Mouse (Mus musculus): ENCODE measurements around the gene Npnt. TPM values are rescaled to one million over a fixed set of nuclear protein-coding genes. Genes with fewer than 3 reads are reported as not detected.

Gene Npnt
- polyA plus RNA-seq, 1 experiment, result 0.87 TPM

GRCm38 (mm10) chr3:132909736-132910135, 40.4 kb downstream of the Npnt start:
- WGBS, result 79% methylated on average over 12 of the region's 12 CpGs
- no peak overlapping the region for H3K27ac ChIP-seq (ENCODE audit: control insufficient read depth, insufficient read depth, low read depth, low read length, poor library complexity)
- TF ChIP-seq CTCF (IDR thresholded peaks at IDR 0.05; ENCODE audit: control insufficient read depth, insufficient read depth, low read length), result no peak
- TF ChIP-seq POLR2A (IDR thresholded peaks at IDR 0.05; ENCODE audit: borderline replicate concordance, control insufficient read depth, low read depth, low read length), result no peak
- H3K4me1 ChIP-seq (ENCODE audit: control insufficient read depth, insufficient read depth, low read length), result no peaks in the 10 kb centered on the region
- H3K4me3 ChIP-seq (replicated peaks; ENCODE audit: control insufficient read depth, low read depth, low read length), result no peak overlapping the region

DNA sequence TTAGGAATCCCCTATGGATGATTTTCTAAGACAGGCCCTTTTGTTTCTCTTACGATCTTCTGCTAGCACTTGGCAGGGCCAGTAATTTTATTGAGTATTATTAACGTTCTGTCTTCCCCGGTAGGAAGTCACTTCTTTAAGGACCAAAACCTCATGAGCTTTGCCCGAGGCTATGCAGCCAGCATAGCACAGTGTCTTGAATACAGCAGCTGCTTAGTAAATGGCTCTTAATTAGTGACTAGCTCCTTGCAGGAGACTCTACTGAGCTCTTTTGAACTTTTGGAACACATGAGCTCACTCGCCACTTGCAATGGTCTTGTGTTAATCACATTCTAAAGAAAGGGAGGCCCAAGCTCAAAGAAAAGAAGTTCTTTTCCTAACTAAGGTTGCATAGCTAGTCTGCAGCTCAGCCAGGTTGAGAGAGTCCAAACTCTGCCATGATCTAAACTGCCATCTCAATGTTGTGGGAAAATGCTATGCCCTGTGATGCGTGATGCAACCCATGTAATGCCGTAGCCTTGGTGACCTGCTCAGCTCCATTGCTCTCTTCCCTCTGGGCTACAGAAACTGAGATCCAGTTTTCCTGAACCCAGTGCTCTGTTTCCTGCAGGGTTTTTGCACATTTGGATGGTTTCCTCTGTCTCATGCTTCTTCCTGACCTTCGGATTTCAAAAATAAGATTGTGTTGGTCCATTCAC, 42.4 kb downstream of the Npnt start:
- Histone ChIP-seq H3K4me3 (replicated peaks; ENCODE audit: control insufficient read depth, low read depth, low read length) (no peak overlapping the region), H3K4me1 (ENCODE audit: control insufficient read depth, insufficient read depth, low read length) (no peaks in the 10 kb centered on the region), H3K27ac (ENCODE audit: control insufficient read depth, insufficient read depth, low read depth, low read length, poor library complexity) (no peak overlapping the region)
- TF ChIP-seq CTCF (IDR thresholded peaks at IDR 0.05; ENCODE audit: control insufficient read depth, insufficient read depth, low read length) (no peak), POLR2A (IDR thresholded peaks at IDR 0.05; ENCODE audit: borderline replicate concordance, control insufficient read depth, low read depth, low read length) (no peak)
- 87% methylated on average over 8 of the region's 8 CpGs for WGBS

GRCm38 (mm10) chr3:132905224-132905930, 44.7 kb downstream of the Npnt start:
- H3K4me3 ChIP-seq (replicated peaks; ENCODE audit: control insufficient read depth, low read depth, low read length), result no peak overlapping the region
- no peak for TF ChIP-seq POLR2A (IDR thresholded peaks at IDR 0.05; ENCODE audit: borderline replicate concordance, control insufficient read depth, low read depth, low read length)
- no peak for TF ChIP-seq CTCF (IDR thresholded peaks at IDR 0.05; ENCODE audit: control insufficient read depth, insufficient read depth, low read length)
- no peaks in the 10 kb centered on the region for H3K4me1 ChIP-seq (ENCODE audit: control insufficient read depth, insufficient read depth, low read length)
- H3K27ac ChIP-seq (ENCODE audit: control insufficient read depth, insufficient read depth, low read depth, low read length, poor library complexity), result no peak overlapping the region
- 89% methylated on average over 7 of the region's 7 CpGs for WGBS

- Histone ChIP-seq H3K4me1 (ENCODE audit: control insufficient read depth, insufficient read depth, low read length) (no peaks in the 10 kb centered on the region), H3K27ac (ENCODE audit: control insufficient read depth, insufficient read depth, low read depth, low read length, poor library complexity) (no peak overlapping the region), H3K4me3 (replicated peaks; ENCODE audit: control insufficient read depth, low read depth, low read length) (no peak overlapping the region)
- TF ChIP-seq POLR2A (IDR thresholded peaks at IDR 0.05; ENCODE audit: borderline replicate concordance, control insufficient read depth, low read depth, low read length) (no peak), CTCF (IDR thresholded peaks at IDR 0.05; ENCODE audit: control insufficient read depth, insufficient read depth, low read length) (no peak)
- WGBS, result 91% methylated on average over 11 of the region's 11 CpGs
Measured at GRCm38 (mm10) chr3:132903386-132903785, 46.7 kb downstream of the Npnt start.

DNA sequence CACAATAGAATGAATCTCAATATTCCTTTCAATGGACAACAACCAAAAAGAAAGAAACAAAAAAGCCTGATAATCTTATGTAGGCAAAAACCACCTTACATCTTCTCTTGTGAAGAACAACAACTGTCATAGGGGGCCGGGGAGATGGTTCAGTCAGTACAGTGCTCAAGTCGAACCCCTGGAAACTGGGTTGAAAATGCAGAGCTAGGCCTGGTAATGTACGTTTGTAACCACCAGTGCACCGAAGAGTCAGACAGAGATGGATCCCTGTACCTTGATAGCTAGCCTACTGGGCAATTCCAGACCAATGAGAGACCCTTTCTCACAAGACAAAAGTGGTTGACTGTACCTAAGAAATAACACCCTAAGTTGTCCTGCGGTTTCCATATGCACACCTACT, 47.2 kb downstream of the Npnt start:
- Histone ChIP-seq H3K27ac (ENCODE audit: control insufficient read depth, insufficient read depth, low read depth, low read length, poor library complexity) (no peak overlapping the region), H3K4me3 (replicated peaks; ENCODE audit: control insufficient read depth, low read depth, low read length) (no peak overlapping the region), H3K4me1 (ENCODE audit: control insufficient read depth, insufficient read depth, low read length) (no peaks in the 10 kb centered on the region)
- 90% methylated on average over 5 of the region's 5 CpGs for WGBS
- TF ChIP-seq CTCF (IDR thresholded peaks at IDR 0.05; ENCODE audit: control insufficient read depth, insufficient read depth, low read length), result no peak
- TF ChIP-seq POLR2A (IDR thresholded peaks at IDR 0.05; ENCODE audit: borderline replicate concordance, control insufficient read depth, low read depth, low read length), result no peak

GRCm38 (mm10) chr3:132902206-132902605, 47.9 kb downstream of the Npnt start:
- no peak for TF ChIP-seq POLR2A (IDR thresholded peaks at IDR 0.05; ENCODE audit: borderline replicate concordance, control insufficient read depth, low read depth, low read length)
- TF ChIP-seq CTCF (IDR thresholded peaks at IDR 0.05; ENCODE audit: control insufficient read depth, insufficient read depth, low read length), result no peak
- Histone ChIP-seq H3K4me3 (replicated peaks; ENCODE audit: control insufficient read depth, low read depth, low read length) (no peak overlapping the region), H3K4me1 (ENCODE audit: control insufficient read depth, insufficient read depth, low read length) (no peaks in the 10 kb centered on the region), H3K27ac (ENCODE audit: control insufficient read depth, insufficient read depth, low read depth, low read length, poor library complexity) (no peak overlapping the region)
- 79% methylated on average over 6 of the region's 6 CpGs for WGBS

- Histone ChIP-seq H3K27ac (ENCODE audit: control insufficient read depth, insufficient read depth, low read depth, low read length, poor library complexity) (no peak overlapping the region), H3K4me1 (ENCODE audit: control insufficient read depth, insufficient read depth, low read length) (no peaks in the 10 kb centered on the region), H3K4me3 (replicated peaks; ENCODE audit: control insufficient read depth, low read depth, low read length) (no peak overlapping the region)
- WGBS, result 94% methylated on average over 4 of the region's 4 CpGs
- TF ChIP-seq CTCF (IDR thresholded peaks at IDR 0.05; ENCODE audit: control insufficient read depth, insufficient read depth, low read length) (no peak), POLR2A (IDR thresholded peaks at IDR 0.05; ENCODE audit: borderline replicate concordance, control insufficient read depth, low read depth, low read length) (no peak)
Measured at GRCm38 (mm10) chr3:132897891-132898290, 52.2 kb downstream of the Npnt start.

DNA sequence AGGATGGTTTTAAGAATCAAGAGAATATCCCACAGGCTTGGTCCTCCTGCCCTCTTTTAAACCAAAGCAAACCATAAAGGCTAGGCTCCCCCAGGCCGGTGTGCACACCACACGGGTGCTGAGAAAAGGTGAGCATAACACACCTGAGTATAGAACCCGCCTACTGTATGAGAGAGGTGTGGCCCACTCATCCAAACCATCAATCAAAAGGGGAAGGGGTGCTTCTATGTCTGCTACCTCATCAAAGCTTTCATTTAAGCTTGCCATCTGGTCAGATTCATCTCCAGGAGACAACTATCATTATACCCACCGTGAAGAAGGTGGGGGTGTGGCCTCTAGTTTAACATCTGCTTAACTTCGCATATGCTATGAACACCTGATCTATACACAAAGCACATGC, 52.7 kb downstream of the Npnt start:
- TF ChIP-seq POLR2A (IDR thresholded peaks at IDR 0.05; ENCODE audit: borderline replicate concordance, control insufficient read depth, low read depth, low read length), result no peak
- TF ChIP-seq CTCF (IDR thresholded peaks at IDR 0.05; ENCODE audit: control insufficient read depth, insufficient read depth, low read length), result no peak
- Histone ChIP-seq H3K27ac (ENCODE audit: control insufficient read depth, insufficient read depth, low read depth, low read length, poor library complexity) (no peak overlapping the region), H3K4me3 (replicated peaks; ENCODE audit: control insufficient read depth, low read depth, low read length) (no peak overlapping the region), H3K4me1 (ENCODE audit: control insufficient read depth, insufficient read depth, low read length) (no peaks in the 10 kb centered on the region)
- WGBS, result 79% methylated on average over 5 of the region's 5 CpGs

Measured in bone marrow, adult 2 months (tissue).